23 mouse cellular contexts compared by ENCODE assay signal in genomic region chr2:174021538-174021937, GRCm38 (mm10). TPM values are rescaled to one million over a fixed set of nuclear protein-coding genes. Genes with fewer than 3 reads are reported as not detected.
A peak's percentile ranks its signal among the peaks of the same experiment; 100 is the strongest.
DNase-seq lines count a peak whose midpoint lies in the region; ATAC-seq lines count a peak whose summit lies in the region.
"Had no signal": no experiment of that assay in that cellular context is flagged by ENCODE, and none has a peak within 500 bp of the region (broad histone marks: within the 10 kb centered on the region; RNA-seq: fewer than 3 reads in every experiment).

No protein-coding gene starts in this region.

- H3K9me3 ChIP-seq in liver, embryonic 11.5 days (ENCODE audit: control insufficient read depth, low read length), result no peaks in the 10 kb centered on the region
- no peaks in the 10 kb centered on the region for H3K9me3 ChIP-seq in limb, embryonic 15.5 days
- H3K9me3 ChIP-seq: embryonic facial prominence, embryonic 15.5 days; forebrain, embryonic 15.5 days; heart, embryonic 13.5 days; midbrain, embryonic 12.5 days had no signal

- H3K4me2 ChIP-seq in liver, embryonic 11.5 days, result no peak overlapping the region
- H3K4me2 ChIP-seq in limb, embryonic 15.5 days, result no peak overlapping the region
- H3K4me2 ChIP-seq: embryonic facial prominence, embryonic 15.5 days; forebrain, embryonic 15.5 days; heart, embryonic 13.5 days; hindbrain, embryonic 14.5 days; midbrain, embryonic 12.5 days had no signal

- no peaks in the 10 kb centered on the region for H3K36me3 ChIP-seq in liver, embryonic 11.5 days (ENCODE audit: control insufficient read depth, insufficient read depth, low read length)
- H3K36me3 ChIP-seq in limb, embryonic 15.5 days, result no peaks in the 10 kb centered on the region
- H3K36me3 ChIP-seq: embryonic facial prominence, embryonic 15.5 days; forebrain, embryonic 15.5 days; heart, embryonic 13.5 days; midbrain, embryonic 12.5 days had no signal

- no peaks in the 10 kb centered on the region for H3K27me3 ChIP-seq in liver, embryonic 11.5 days (replicated peaks; ENCODE audit: control insufficient read depth, insufficient read depth, low read length)
- H3K27me3 ChIP-seq in limb, embryonic 15.5 days, result no peaks in the 10 kb centered on the region
- H3K27me3 ChIP-seq: embryonic facial prominence, embryonic 15.5 days; forebrain, embryonic 15.5 days; heart, embryonic 13.5 days; midbrain, embryonic 12.5 days had no signal

- H3K9ac ChIP-seq in liver, embryonic 11.5 days (ENCODE audit: low read depth, low read length), result no peak overlapping the region
- no peak overlapping the region for H3K9ac ChIP-seq in limb, embryonic 15.5 days
- H3K9ac ChIP-seq: embryonic facial prominence, embryonic 15.5 days; forebrain, embryonic 15.5 days; heart, embryonic 13.5 days; hindbrain, embryonic 14.5 days; midbrain, embryonic 12.5 days had no signal

- peak; percentile 73 for DNase-seq in heart, adult 11 months
- no peak for DNase-seq in heart, postnatal 10 days
- DNase-seq in liver, embryonic 11.5 days (ENCODE audit: low spot score), result peak; percentile 9
- DNase-seq in liver, result no peak
- no peak for DNase-seq in cerebellum, postnatal 36 days
- no peak for DNase-seq in embryo, embryonic 9.5 days (ENCODE audit: extremely low spot score)
- DNase-seq: adrenal gland, postnatal 14 days; cerebellum, adult 2 months; cerebellum, postnatal 25 days; heart, adult 2 months; kidney, adult 11 months; layer of hippocampus, adult 9-11 months; lung, adult 2 months; lung, postnatal 14 days; thymus, adult 2 months; thymus, postnatal 4 days had no signal

- no peaks in the 10 kb centered on the region for H3K4me1 ChIP-seq in liver, embryonic 11.5 days (replicated peaks; ENCODE audit: control insufficient read depth, insufficient read depth, low read length)
- H3K4me1 ChIP-seq in limb, embryonic 15.5 days, result peaks cover 21% of the 10 kb centered on the region
- H3K4me1 ChIP-seq: forebrain, embryonic 15.5 days; midbrain, embryonic 12.5 days had no signal

- no peak overlapping the region for H3K4me3 ChIP-seq in liver, embryonic 11.5 days (ENCODE audit: low read depth, low read length)
- H3K4me3 ChIP-seq in limb, embryonic 15.5 days, result no peak overlapping the region
- H3K4me3 ChIP-seq: embryonic facial prominence, embryonic 15.5 days; forebrain, embryonic 15.5 days; heart, adult 2 months; heart, embryonic 13.5 days; midbrain, embryonic 12.5 days had no signal

- no peak overlapping the region for H3K27ac ChIP-seq in liver, embryonic 11.5 days (ENCODE audit: low read depth, low read length)
- 0 out of 2 replicates have a peak overlapping the region, but pooled peaks have one; percentile 33 for H3K27ac ChIP-seq in limb, embryonic 15.5 days
- H3K27ac ChIP-seq: embryonic facial prominence, embryonic 15.5 days; forebrain, embryonic 15.5 days; heart, adult 2 months; heart, embryonic 13.5 days; hindbrain, embryonic 14.5 days; midbrain, embryonic 12.5 days had no signal

- 68% methylated on average over 3 of the region's 3 CpGs for WGBS in liver, embryonic 11.5 days
- 78% methylated on average over 3 of the region's 3 CpGs for WGBS in limb, embryonic 15.5 days

- no peak for ATAC-seq in liver, embryonic 11.5 days (replicated peaks; ENCODE audit: low FRiP score)
- no peak for ATAC-seq in limb, embryonic 15.5 days (ENCODE audit: insufficient number of reproducible peaks, low FRiP score, low TSS enrichment, low read depth)
- ATAC-seq: CD4-positive, CD25-positive, alpha-beta regulatory T cell, adult 4 months; forebrain, embryonic 15.5 days had no signal

- intact Hi-C loops in heart, postnatal 10 days (cut with DNase I), result no loop called here

RNA-seq across cellular contexts. Expression of gene Stx16, which starts 54.6 kb away (rescaled TPM):
- 10 to 100 TPM; 35.3 to 38.7 TPM for total RNA-seq in heart, postnatal 10 days (2021)
- polyA plus RNA-seq in liver, embryonic 11.5 days (2014; fragmentation: Nextera tagmentation; extraction: Ambion mirVana), result 7.2 and 9.6 TPM in 2 replicates
- polyA plus RNA-seq in limb, embryonic 15.5 days (2015; fragmentation: Nextera tagmentation; extraction: Ambion mirVana), result 12.5 and 12.6 TPM in 2 replicates

Comparison
In these comparisons a context has a peak if more than half of its experiments do, and no peak if none do; other contexts are left out.
1. DNase-seq: peak in heart, adult 11 months (single experiment) and liver, embryonic 11.5 days (single experiment); none in heart, postnatal 10 days (0 of 2), liver (single experiment), cerebellum, postnatal 36 days (0 of 2) and embryo, embryonic 9.5 days (single experiment).